Mouse (Mus musculus) forebrain, embryonic 15.5 days (tissue): Measurements from ENCODE around the gene Gm17387. TPM values are rescaled to one million over a fixed set of nuclear protein-coding genes. Genes with fewer than 3 reads are reported as not detected.

Source experiments
- ATAC-seq: fragments of 200-750 bp; cut with Nextera tagmentation; replicated peaks from 2 replicates; pipeline ENCODE4 v1.8.0; 2017; ENCODE audit warnings: mild to moderate bottlenecking, moderate TSS enrichment, moderate library complexity
- H3K27ac ChIP-seq: fragments of 300-500 bp; sonication (generic); replicated peaks from 2 replicates; pipeline ENCODE4 v1.5.1; 2015; ENCODE audit warnings: mild to moderate bottlenecking, inconsistent platforms
- H3K27me3 ChIP-seq: fragments of 300-500 bp; sonication (generic); 2 replicates; pipeline ENCODE4 v1.6.1; 2015; ENCODE audit warnings: inconsistent platforms
- H3K36me3 ChIP-seq: fragments of 300-500 bp; sonication (generic); 2 replicates; pipeline ENCODE4 v1.6.1; 2015; ENCODE audit warnings: mild to moderate bottlenecking, inconsistent platforms
- H3K4me1 ChIP-seq: fragments of 300-500 bp; sonication (generic); 2 replicates; pipeline ENCODE4 v1.6.1; 2015; ENCODE audit warnings: inconsistent platforms
- H3K4me2 ChIP-seq: fragments of 300-500 bp; sonication (generic); replicated peaks from 2 replicates; pipeline ENCODE4 v1.6.1; 2015; ENCODE audit warnings: mild to moderate bottlenecking, inconsistent platforms
- H3K4me3 ChIP-seq: fragments of 300-500 bp; sonication (generic); 2 replicates; pipeline ENCODE4 v1.5.1; 2015; ENCODE audit warnings: mild to moderate bottlenecking, inconsistent platforms
- H3K9ac ChIP-seq: fragments of 300-500 bp; sonication (generic); replicated peaks from 2 replicates; pipeline ENCODE4 v1.6.1; 2015; ENCODE audit warnings: mild to moderate bottlenecking, inconsistent platforms
- H3K9me3 ChIP-seq: fragments of 300-500 bp; sonication (generic); 2 replicates; pipeline ENCODE4 v1.6.1; 2016; ENCODE audit warnings: inconsistent platforms
- WGBS: fragments of 180-500 bp; shearing (Covaris S2); methylation state at CpG from one replicate; pipeline ENCODE4 v1.1.7; 2015; ENCODE audit warnings: mixed read lengths; 5-methylcytosine and 5-hydroxymethylcytosine counted together
- polyA plus RNA-seq: library from polyadenylated mRNA; unstranded; fragments of >200 nt; fragmentation: Nextera tagmentation; extraction: Ambion mirVana; gene quantifications from 2 replicates; pipeline ENCODE4 v1.2.1, GENCODE M21; 2015

Gene Gm17387
- polyA plus RNA-seq, 1 experiment from 2014 or later = not detected

- ATAC-seq = no peak
- H3K4me1 ChIP-seq = peaks cover 21% of the 10 kb centered on the region
- H3K36me3 ChIP-seq = no peaks in the 10 kb centered on the region
- H3K9me3 ChIP-seq = no peaks in the 10 kb centered on the region
- 100% methylated on average over 1 of the region's 1 CpGs for WGBS
- H3K27me3 ChIP-seq = no peaks in the 10 kb centered on the region
- no peak overlapping the region for H3K4me2 ChIP-seq
- H3K27ac ChIP-seq = no peak overlapping the region
- no peak overlapping the region for H3K4me3 ChIP-seq
- no peak overlapping the region for H3K9ac ChIP-seq
Measured at GRCm38 (mm10) chr7:141057541-141057940, 28.6 kb downstream of the Gm17387 start.

GRCm38 (mm10) chr7:141058601-141059341, 29.8 kb downstream of the Gm17387 start:
- no peak overlapping the region for H3K4me3 ChIP-seq
- no peak overlapping the region for H3K27ac ChIP-seq
- ATAC-seq = no peak
- H3K27me3 ChIP-seq = no peaks in the 10 kb centered on the region
- H3K4me1 ChIP-seq = peaks cover 28% of the 10 kb centered on the region
- 94% methylated on average over 14 of the region's 14 CpGs for WGBS
- H3K4me2 ChIP-seq = no peak overlapping the region
- H3K9ac ChIP-seq = no peak overlapping the region
- no peaks in the 10 kb centered on the region for H3K9me3 ChIP-seq
- H3K36me3 ChIP-seq = peaks cover 1% of the 10 kb centered on the region; the same call in 1 of the 2 replicates

GRCm38 (mm10) chr7:141059929-141060328, 31.0 kb downstream of the Gm17387 start:
- ATAC-seq = peak; percentile 5; the same call in 1 of the 2 replicates

GRCm38 (mm10) chr7:141060426-141061242, 31.7 kb downstream of the Gm17387 start, which contains the start of gene B4galnt4:
Gene B4galnt4, plus strand, starts transcription at chr7:141061104.
- under 1% methylated on average over 71 of the region's 72 CpGs for WGBS
- Histone ChIP-seq H3K27ac (peak within 1 kb of the TSS; percentile 85), H3K4me3 (peak within 1 kb of the TSS; percentile 98), H3K36me3 (peaks cover 20% of the 10 kb centered on the region), H3K4me2 (peak within 1 kb of the TSS; percentile 86), H3K4me1 (peaks cover 28% of the 10 kb centered on the region), H3K9ac (peak within 1 kb of the TSS; percentile 100), H3K9me3 (no peaks in the 10 kb centered on the region), H3K27me3 (no peaks in the 10 kb centered on the region)
- peak; percentile 98 for ATAC-seq

More at GRCm38 (mm10) chr7:141059929-141060328, 31.0 kb downstream of the Gm17387 start:
- 78% methylated on average over 2 of the region's 2 CpGs for WGBS
- H3K4me1 ChIP-seq = peaks cover 28% of the 10 kb centered on the region
- H3K9me3 ChIP-seq = no peaks in the 10 kb centered on the region
- peak overlapping the region; percentile 100 for H3K9ac ChIP-seq
- H3K4me2 ChIP-seq = peak overlapping the region; percentile 86
- peak overlapping the region; percentile 98 for H3K4me3 ChIP-seq
- peaks cover 13% of the 10 kb centered on the region for H3K36me3 ChIP-seq
- H3K27ac ChIP-seq = peak overlapping the region; percentile 85
- H3K27me3 ChIP-seq = no peaks in the 10 kb centered on the region

- ATAC-seq = peak; percentile 64
- peak overlapping the region; percentile 100 for H3K9ac ChIP-seq
- H3K27me3 ChIP-seq = no peaks in the 10 kb centered on the region
- under 1% methylated on average over 37 of the region's 37 CpGs for WGBS
- peak overlapping the region; percentile 85 for H3K27ac ChIP-seq
- peak overlapping the region; percentile 98 for H3K4me3 ChIP-seq
- H3K36me3 ChIP-seq = peaks cover 26% of the 10 kb centered on the region
- no peaks in the 10 kb centered on the region for H3K9me3 ChIP-seq
- H3K4me2 ChIP-seq = peak overlapping the region; percentile 86
- H3K4me1 ChIP-seq = peaks cover 28% of the 10 kb centered on the region
Measured at GRCm38 (mm10) chr7:141061269-141061692, 32.4 kb downstream of the Gm17387 start.

- Histone ChIP-seq H3K9ac (0 out of 2 replicates have a peak overlapping the region, but pooled peaks have one; percentile 100), H3K27me3 (no peaks in the 10 kb centered on the region), H3K9me3 (no peaks in the 10 kb centered on the region), H3K4me2 (peak overlapping the region; percentile 86), H3K4me1 (peaks cover 28% of the 10 kb centered on the region), H3K4me3 (0 out of 2 replicates have a peak overlapping the region, but pooled peaks have one; percentile 2), H3K36me3 (peaks cover 36% of the 10 kb centered on the region), H3K27ac (no peak overlapping the region)
- 88% methylated on average over 7 of the region's 7 CpGs for WGBS
- ATAC-seq = no peak
Measured at GRCm38 (mm10) chr7:141062525-141062924, 33.6 kb downstream of the Gm17387 start.

- H3K36me3 ChIP-seq = peaks cover 44% of the 10 kb centered on the region
- no peak overlapping the region for H3K27ac ChIP-seq
- no peaks in the 10 kb centered on the region for H3K27me3 ChIP-seq
- ATAC-seq = no peak
- H3K4me1 ChIP-seq = peaks cover 28% of the 10 kb centered on the region
- no peak overlapping the region for H3K9ac ChIP-seq
- WGBS = 93% methylated on average over 3 of the region's 3 CpGs
- no peak overlapping the region for H3K4me3 ChIP-seq
- H3K9me3 ChIP-seq = no peaks in the 10 kb centered on the region
- no peak overlapping the region for H3K4me2 ChIP-seq
Measured at GRCm38 (mm10) chr7:141063353-141063752, 34.4 kb downstream of the Gm17387 start.

- H3K4me1 ChIP-seq = peaks cover 28% of the 10 kb centered on the region
- H3K9ac ChIP-seq = no peak overlapping the region
- H3K4me2 ChIP-seq = no peak overlapping the region
- no peak overlapping the region for H3K27ac ChIP-seq
- H3K36me3 ChIP-seq = peaks cover 50% of the 10 kb centered on the region
- no peak overlapping the region for H3K4me3 ChIP-seq
- no peak for ATAC-seq
- 86% methylated on average over 7 of the region's 7 CpGs for WGBS
- H3K27me3 ChIP-seq = no peaks in the 10 kb centered on the region
- H3K9me3 ChIP-seq = no peaks in the 10 kb centered on the region
Measured at GRCm38 (mm10) chr7:141064175-141064574, 35.2 kb downstream of the Gm17387 start.

GRCm38 (mm10) chr7:141064576-141064975, 35.6 kb downstream of the Gm17387 start:
- WGBS = 89% methylated on average over 7 of the region's 7 CpGs

GRCm38 (mm10) chr7:141068351-141068750, 39.4 kb downstream of the Gm17387 start:
- H3K36me3 ChIP-seq = peaks cover 50% of the 10 kb centered on the region
- no peak overlapping the region for H3K4me2 ChIP-seq
- H3K27ac ChIP-seq = no peak overlapping the region
- peaks cover 19% of the 10 kb centered on the region for H3K4me1 ChIP-seq
- H3K4me3 ChIP-seq = no peak overlapping the region
- no peaks in the 10 kb centered on the region for H3K9me3 ChIP-seq
- H3K9ac ChIP-seq = no peak overlapping the region
- ATAC-seq = no peak
- H3K27me3 ChIP-seq = peaks cover 6% of the 10 kb centered on the region; the same call in 1 of the 2 replicates
- WGBS = 88% methylated on average over 19 of the region's 19 CpGs

More at GRCm38 (mm10) chr7:141064576-141064975, 35.6 kb downstream of the Gm17387 start:
- peaks cover 28% of the 10 kb centered on the region for H3K4me1 ChIP-seq
- no peaks in the 10 kb centered on the region for H3K9me3 ChIP-seq
- no peak overlapping the region for H3K4me2 ChIP-seq
- no peak for ATAC-seq
- H3K4me3 ChIP-seq = no peak overlapping the region
- no peak overlapping the region for H3K9ac ChIP-seq
- H3K27ac ChIP-seq = no peak overlapping the region
- H3K36me3 ChIP-seq = peaks cover 50% of the 10 kb centered on the region
- H3K27me3 ChIP-seq = no peaks in the 10 kb centered on the region

GRCm38 (mm10) chr7:141070058-141070862, 41.3 kb downstream of the Gm17387 start:
- ATAC-seq = peak; percentile 60
- peak overlapping the region; percentile 52 for H3K9ac ChIP-seq
- H3K4me3 ChIP-seq = peak overlapping the region; percentile 39
- H3K4me1 ChIP-seq = peaks cover 19% of the 10 kb centered on the region
- peak overlapping the region; percentile 83 for H3K27ac ChIP-seq
- H3K9me3 ChIP-seq = no peaks in the 10 kb centered on the region
- H3K27me3 ChIP-seq = peaks cover 6% of the 10 kb centered on the region; the same call in 1 of the 2 replicates
- WGBS = 2% methylated on average over 51 of the region's 51 CpGs
- H3K36me3 ChIP-seq = peaks cover 34% of the 10 kb centered on the region
- H3K4me2 ChIP-seq = peak overlapping the region; percentile 83
